Mouse (Mus musculus) embryonic facial prominence, embryonic 11.5 days (tissue): ENCODE measurements around the gene Scd3. TPM values are rescaled to one million over a fixed set of nuclear protein-coding genes. Genes with fewer than 3 reads are reported as not detected.

Experiments used
- ATAC-seq: fragments of 200-750 bp; cut with Nextera tagmentation; replicated peaks from 2 replicates; pipeline ENCODE4 v1.8.0; 2017; ENCODE audit warnings: low read depth; ENCODE audit not compliant: insufficient number of reproducible peaks, low FRiP score, low TSS enrichment
- DNase-seq: peaks from one replicate; pipeline ENCODE4 v3.0.0-alpha.2; 2015; ENCODE audit warnings: low spot score
- H3K27ac ChIP-seq: fragments of 300-500 bp; sonication (generic); replicated peaks from 2 replicates; pipeline ENCODE4 v1.5.1; 2014; ENCODE audit warnings: mild to moderate bottlenecking, low read depth, low read length, control low read depth
- H3K27me3 ChIP-seq: fragments of 300-500 bp; sonication (generic); 2 replicates; pipeline ENCODE4 v1.6.1; 2014; ENCODE audit warnings: mild to moderate bottlenecking, low read length, moderate library complexity, mixed read lengths; ENCODE audit not compliant: control insufficient read depth, insufficient read depth
- H3K36me3 ChIP-seq: fragments of 300-500 bp; sonication (generic); replicated peaks from 2 replicates; pipeline ENCODE4 v1.6.1; 2014; ENCODE audit warnings: low read depth, mild to moderate bottlenecking, low read length, moderate library complexity, mixed read lengths; ENCODE audit not compliant: control insufficient read depth, insufficient read depth
- H3K4me1 ChIP-seq: fragments of 300-500 bp; sonication (generic); 2 replicates; pipeline ENCODE4 v1.6.1; 2014; ENCODE audit warnings: low read length, mixed read lengths; ENCODE audit not compliant: control insufficient read depth, insufficient read depth
- H3K4me2 ChIP-seq: fragments of 300-500 bp; sonication (generic); 2 replicates; pipeline ENCODE4 v1.6.1; 2014; ENCODE audit warnings: low read depth, mild to moderate bottlenecking, control low read depth, low read length, moderate library complexity
- H3K4me3 ChIP-seq: fragments of 300-500 bp; sonication (generic); 2 replicates; pipeline ENCODE4 v1.5.1; 2014; ENCODE audit warnings: low read depth, low read length, control low read depth
- H3K9ac ChIP-seq: fragments of 300-500 bp; sonication (generic); replicated peaks from 2 replicates; pipeline ENCODE4 v1.6.1; 2014; ENCODE audit warnings: mild to moderate bottlenecking, control low read depth, low read length
- H3K9me3 ChIP-seq: fragments of 300-500 bp; sonication (generic); replicated peaks from 2 replicates; pipeline ENCODE4 v1.6.1; 2016; ENCODE audit warnings: mild to moderate bottlenecking, low read length, inconsistent platforms, mixed read lengths; ENCODE audit not compliant: control insufficient read depth
- WGBS: fragments of 180-500 bp; shearing (Covaris S2); extraction: QIAGEN DNeasy Blood & Tissue Kit; methylation state at CpG from one replicate; pipeline ENCODE4 v1.1.7; 2014; 5-methylcytosine and 5-hydroxymethylcytosine counted together
- polyA plus RNA-seq: library from polyadenylated mRNA; unstranded; fragments of >200 nt; fragmentation: Nextera tagmentation; extraction: Ambion mirVana; gene quantifications from 2 replicates; pipeline ENCODE4 v1.2.1, GENCODE M21; 2014

Scd3 gene
- polyA plus RNA-seq: 0.22 and 0.59 TPM in 2 replicates

- no peak within 1 kb of the TSS for H3K9ac ChIP-seq
- H3K4me1 ChIP-seq: no peaks in the 10 kb centered on the region
- H3K36me3 ChIP-seq: no peaks in the 10 kb centered on the region
- DNase-seq (no peak), ATAC-seq (no peak)
- H3K27ac ChIP-seq: no peak within 1 kb of the TSS
- no peak within 1 kb of the TSS for H3K4me3 ChIP-seq
- no peak within 1 kb of the TSS for H3K4me2 ChIP-seq
- WGBS: 93% methylated on average over 9 of the region's 9 CpGs
- no peaks in the 10 kb centered on the region for H3K27me3 ChIP-seq
- no peaks in the 10 kb centered on the region for H3K9me3 ChIP-seq
Observed at GRCm38 (mm10) chr19:44203015-44203564, at the start of gene Scd3. Gene Scd3 (plus strand): TSS chr19:44203269.

GRCm38 (mm10) chr19:44153781-44154180, 49.3 kb upstream of the Scd3 start:
- Histone ChIP-seq H3K27ac (no peak overlapping the region), H3K4me1 (no peaks in the 10 kb centered on the region), H3K4me3 (no peak overlapping the region), H3K9me3 (no peaks in the 10 kb centered on the region), H3K27me3 (no peaks in the 10 kb centered on the region), H3K9ac (no peak overlapping the region), H3K4me2 (no peak overlapping the region), H3K36me3 (no peaks in the 10 kb centered on the region)
- WGBS: 84% methylated on average over 5 of the region's 5 CpGs
- DNase-seq: no peak
- ATAC-seq: no peak

GRCm38 (mm10) chr19:44157005-44157404, 46.1 kb upstream of the Scd3 start:
- DNase-seq (no peak), ATAC-seq (no peak)
- H3K27me3 ChIP-seq: no peaks in the 10 kb centered on the region
- no peak overlapping the region for H3K27ac ChIP-seq
- H3K4me3 ChIP-seq: no peak overlapping the region
- no peak overlapping the region for H3K9ac ChIP-seq
- H3K9me3 ChIP-seq: no peaks in the 10 kb centered on the region
- H3K4me1 ChIP-seq: no peaks in the 10 kb centered on the region
- no peak overlapping the region for H3K4me2 ChIP-seq
- H3K36me3 ChIP-seq: no peaks in the 10 kb centered on the region
- 95% methylated on average over 10 of the region's 10 CpGs for WGBS

GRCm38 (mm10) chr19:44159386-44159785, 43.7 kb upstream of the Scd3 start:
- Histone ChIP-seq H3K4me3 (no peak overlapping the region), H3K4me1 (no peaks in the 10 kb centered on the region), H3K9ac (no peak overlapping the region), H3K4me2 (no peak overlapping the region), H3K36me3 (no peaks in the 10 kb centered on the region), H3K27me3 (no peaks in the 10 kb centered on the region), H3K9me3 (no peaks in the 10 kb centered on the region), H3K27ac (no peak overlapping the region)
- 79% methylated on average over 3 of the region's 3 CpGs for WGBS
- DNase-seq: no peak
- ATAC-seq: no peak

GRCm38 (mm10) chr19:44161515-44161914, 41.6 kb upstream of the Scd3 start:
- no peaks in the 10 kb centered on the region for H3K36me3 ChIP-seq
- DNase-seq (peak; percentile 55), ATAC-seq (no peak)
- 12% methylated on average over 3 of the region's 3 CpGs for WGBS
- no peak overlapping the region for H3K4me2 ChIP-seq
- H3K4me3 ChIP-seq: no peak overlapping the region
- no peaks in the 10 kb centered on the region for H3K4me1 ChIP-seq
- H3K27ac ChIP-seq: no peak overlapping the region
- H3K9ac ChIP-seq: no peak overlapping the region
- no peaks in the 10 kb centered on the region for H3K27me3 ChIP-seq
- H3K9me3 ChIP-seq: no peaks in the 10 kb centered on the region

- H3K27me3 ChIP-seq: no peaks in the 10 kb centered on the region
- H3K4me1 ChIP-seq: no peaks in the 10 kb centered on the region
- no peaks in the 10 kb centered on the region for H3K9me3 ChIP-seq
- DNase-seq (no peak), ATAC-seq (no peak)
- H3K4me2 ChIP-seq: no peak overlapping the region
- H3K4me3 ChIP-seq: no peak overlapping the region
- H3K9ac ChIP-seq: no peak overlapping the region
- H3K27ac ChIP-seq: no peak overlapping the region
- 71% methylated on average over 8 of the region's 8 CpGs for WGBS
- no peaks in the 10 kb centered on the region for H3K36me3 ChIP-seq
Observed at GRCm38 (mm10) chr19:44174835-44175234, 28.2 kb upstream of the Scd3 start.

GRCm38 (mm10) chr19:44176741-44177140, 26.3 kb upstream of the Scd3 start:
- no peaks in the 10 kb centered on the region for H3K9me3 ChIP-seq
- no peaks in the 10 kb centered on the region for H3K36me3 ChIP-seq
- H3K4me3 ChIP-seq: no peak overlapping the region
- ATAC-seq (no peak), DNase-seq (no peak)
- 86% methylated on average over 3 of the region's 3 CpGs for WGBS
- H3K4me2 ChIP-seq: no peak overlapping the region
- H3K9ac ChIP-seq: no peak overlapping the region
- H3K4me1 ChIP-seq: no peaks in the 10 kb centered on the region
- H3K27me3 ChIP-seq: no peaks in the 10 kb centered on the region
- no peak overlapping the region for H3K27ac ChIP-seq

GRCm38 (mm10) chr19:44180502-44180901, 22.6 kb upstream of the Scd3 start:
- Histone ChIP-seq H3K36me3 (no peaks in the 10 kb centered on the region), H3K4me1 (no peaks in the 10 kb centered on the region), H3K27me3 (no peaks in the 10 kb centered on the region), H3K4me3 (no peak overlapping the region), H3K9ac (no peak overlapping the region), H3K27ac (no peak overlapping the region), H3K4me2 (no peak overlapping the region), H3K9me3 (no peaks in the 10 kb centered on the region)
- WGBS: 79% methylated on average over 1 of the region's 1 CpGs
- ATAC-seq (no peak), DNase-seq (no peak)
